Mouse (Mus musculus) olfactory bulb, adult 2 months (tissue): ENCODE data around the gene Tenm4.

Source experiments
- CTCF ChIP-seq: fragments of 200-500 bp; IDR thresholded peaks from 2 replicates; pipeline ENCODE4 v1.5.1; 2012; ENCODE audit warnings: low read depth, mild to moderate bottlenecking, low read length, moderate library complexity; ENCODE audit not compliant: insufficient read depth
- POLR2A ChIP-seq: fragments of 200-500 bp; IDR thresholded peaks from 2 replicates; pipeline ENCODE4 v1.6.1; 2012; ENCODE audit warnings: mild to moderate bottlenecking, low read depth, low read length, moderate library complexity; ENCODE audit not compliant: insufficient read depth

- TF ChIP-seq CTCF: no peak
- no peak for TF ChIP-seq POLR2A
These were observed 203.1 kb downstream of the Tenm4 start for GRCm38 (mm10) chr7:96374004-96374663.
